Mouse (Mus musculus): Measurements from ENCODE around the gene Gm5141. TPM values are rescaled to one million over a fixed set of nuclear protein-coding genes. Genes with fewer than 3 reads are reported as not detected.
"Not testable (repeated sequence)": the region's sequence is repeated elsewhere in the genome, so short reads cannot be mapped to it uniquely, and the experiment has no call there.

The Gm5141 gene
- total RNA-seq (2021), result under 1 TPM; 0.43 to 0.47 TPM
- long read RNA-seq, experiment 1, result 0 reads
- long read RNA-seq, experiment 2, result 0 reads

DNA sequence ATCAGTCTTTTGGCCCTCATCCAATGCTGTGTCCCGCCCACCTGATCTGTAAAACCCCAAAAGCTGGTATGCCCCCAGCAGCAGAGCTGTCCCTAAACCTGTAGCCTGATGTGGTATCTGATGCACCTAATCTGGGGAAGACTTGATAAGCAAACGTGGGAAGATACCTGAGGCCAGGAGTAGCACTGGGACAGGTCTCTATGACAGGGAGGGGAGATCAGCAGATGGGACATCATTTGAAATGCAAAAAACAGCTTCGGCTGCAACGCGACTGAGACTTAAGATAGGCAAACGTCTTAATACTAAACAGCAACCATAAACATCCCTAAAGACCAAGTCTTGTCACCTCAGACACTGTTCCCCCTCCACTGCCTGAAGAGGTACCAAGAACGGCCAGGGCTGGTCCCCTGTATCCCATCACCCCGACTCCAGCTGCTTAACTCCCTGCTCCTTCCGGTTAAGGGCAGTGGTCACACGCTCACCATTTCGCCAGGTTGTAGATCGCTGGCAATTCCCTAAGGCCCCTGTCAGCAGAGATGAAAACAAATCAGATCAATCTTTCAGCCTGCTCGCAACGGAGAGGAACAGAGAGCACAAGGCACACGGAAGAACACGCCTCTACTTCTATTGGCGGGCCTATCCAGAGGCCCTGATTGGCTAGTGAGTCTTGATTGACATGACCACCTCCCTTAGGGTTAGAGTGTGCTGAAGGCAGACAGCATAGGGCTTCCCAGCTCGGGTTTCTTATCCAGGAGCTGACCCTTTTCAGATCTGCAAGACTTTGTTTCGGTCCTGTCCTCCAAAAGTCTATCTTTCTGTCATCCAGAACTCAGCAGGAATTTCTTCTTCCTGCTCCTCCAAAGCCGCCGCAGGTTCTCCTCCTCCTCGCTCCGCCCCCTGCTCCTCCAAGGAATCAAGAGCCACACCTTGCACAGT is at the start of gene Gm5141:
TSS of gene Gm5141 (minus strand) at position 610 of the 936 bp plus-strand sequence.
- peak; percentile 6 to 20 for DNase-seq
- intact Hi-C loops (cut with DNase I), result not testable (repeated sequence)

DNA sequence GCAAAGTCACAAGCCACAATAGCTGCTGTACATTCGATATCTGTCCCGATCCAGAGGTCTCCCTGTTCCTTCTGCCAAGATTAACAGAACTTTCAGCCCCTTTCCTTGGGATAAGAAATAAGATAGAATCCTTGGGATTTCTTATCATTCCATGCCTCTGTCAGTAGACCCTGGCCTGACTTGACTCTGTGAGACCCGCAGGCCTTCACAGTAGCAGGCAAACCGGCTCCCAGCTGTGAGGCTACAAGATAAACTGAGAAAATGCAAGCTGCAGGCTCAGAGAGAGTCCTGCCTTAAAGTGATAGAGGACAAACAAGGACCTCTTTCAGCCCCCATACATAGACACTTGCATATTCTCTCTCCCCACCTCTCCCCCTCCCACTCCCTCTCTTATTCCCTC is 47.7 kb upstream of the Gm5141 start:
- no peak for DNase-seq
- intact Hi-C loops (cut with DNase I), result no loop called here

DNA sequence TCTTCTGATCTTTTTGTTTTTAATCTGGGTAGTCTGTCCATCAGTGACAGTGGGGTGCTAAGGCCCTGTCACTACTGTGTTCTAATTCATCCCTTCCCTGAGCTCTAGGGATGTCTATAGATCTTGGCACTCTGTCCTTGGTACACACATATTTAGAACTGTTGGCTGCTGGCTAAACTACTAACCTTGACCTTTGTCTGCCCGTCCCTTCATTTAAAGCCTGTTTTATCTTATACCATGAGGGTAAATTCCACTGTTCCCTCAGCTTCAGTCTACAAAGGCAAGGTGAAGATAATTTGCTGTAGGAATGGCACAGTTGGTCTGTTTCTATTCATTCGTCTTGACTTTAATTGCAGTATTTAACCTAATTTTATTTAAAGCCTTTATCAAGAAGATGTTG is 46.6 kb upstream of the Gm5141 start:
- intact Hi-C loops (cut with DNase I), result no loop called here
- no peak for DNase-seq

DNA sequence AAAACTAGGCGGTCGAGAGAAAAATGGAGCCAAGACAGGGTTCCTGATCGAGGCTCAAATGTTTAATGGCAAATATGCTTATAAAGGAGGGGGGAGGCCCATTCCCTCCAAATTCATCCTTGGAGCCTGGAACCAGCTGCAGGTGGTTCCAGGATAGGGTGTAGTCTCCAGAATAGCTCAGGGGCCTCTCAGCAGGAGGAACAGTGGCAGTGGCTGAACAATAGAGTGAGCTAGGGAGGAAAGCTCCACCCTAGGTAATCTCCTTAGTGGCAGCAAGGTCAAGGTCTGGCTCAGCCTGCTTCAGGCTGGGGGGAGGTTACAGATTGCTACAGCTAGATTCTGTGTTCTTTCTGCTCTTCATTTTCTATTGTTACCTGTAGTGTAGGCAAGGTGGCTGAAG is 30.1 kb upstream of the Gm5141 start:
- intact Hi-C loops (cut with DNase I); DNase-seq: not testable (repeated sequence)

DNA sequence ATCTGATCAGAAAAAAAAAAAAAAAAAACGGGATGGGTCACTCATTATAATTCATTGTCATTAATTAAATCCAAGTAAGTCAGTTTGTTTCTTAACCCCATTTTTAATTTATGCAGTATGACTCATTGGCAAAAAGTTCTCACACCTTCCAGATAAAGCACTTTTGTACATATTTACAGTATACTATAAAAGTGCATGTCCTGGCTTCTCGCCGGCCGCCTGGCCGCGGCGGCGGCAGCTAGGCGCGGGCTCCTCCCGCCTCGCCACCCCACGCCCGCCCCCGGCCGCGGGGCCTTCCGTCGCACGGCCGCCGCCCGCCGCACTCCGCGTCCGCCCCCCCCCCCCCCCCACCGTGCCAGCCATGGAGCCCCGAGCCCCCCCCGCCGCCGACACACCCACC is 27.1 kb upstream of the Gm5141 start:
- no peak for DNase-seq
- intact Hi-C loops (cut with DNase I), result no loop called here

DNA sequence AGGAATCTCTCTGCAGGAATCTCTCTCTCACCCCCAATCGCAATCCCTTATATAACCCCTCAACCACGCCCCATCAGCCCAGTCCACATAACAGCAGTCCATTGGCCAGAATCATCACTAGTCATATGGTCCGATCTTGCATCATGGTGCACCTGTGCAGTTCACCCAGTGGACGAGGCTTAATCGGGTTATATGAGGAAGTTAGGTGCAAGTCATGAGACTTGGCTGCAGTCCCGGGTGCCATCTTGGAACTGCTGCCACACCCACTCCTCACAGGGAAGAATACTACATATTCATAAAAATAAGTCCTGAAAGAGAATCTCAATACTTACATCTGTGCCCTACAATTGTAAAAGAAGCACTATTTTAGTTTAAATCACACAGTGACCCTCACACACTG is 22.4 kb upstream of the Gm5141 start:
- intact Hi-C loops (cut with DNase I); DNase-seq: not testable (repeated sequence)

DNA sequence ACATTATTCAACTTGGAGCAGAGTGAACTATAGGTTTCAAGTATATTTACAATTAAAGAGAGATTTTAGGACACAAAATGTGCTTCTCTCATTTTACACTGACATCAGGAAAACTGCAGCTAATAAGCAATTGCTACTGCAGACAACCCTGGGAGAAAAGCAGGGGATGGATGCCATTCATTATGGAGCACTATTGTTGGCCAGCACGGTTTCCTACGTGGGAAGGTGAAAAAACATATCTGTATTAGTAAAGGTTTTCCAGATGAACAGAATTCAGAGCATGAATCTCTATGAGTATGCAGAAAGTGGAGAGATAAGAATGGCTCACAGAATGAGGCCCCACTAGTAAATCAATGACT is 506 bp upstream of the Gm5141 start:
- DNase-seq; intact Hi-C loops (cut with DNase I): not testable (repeated sequence)

DNA sequence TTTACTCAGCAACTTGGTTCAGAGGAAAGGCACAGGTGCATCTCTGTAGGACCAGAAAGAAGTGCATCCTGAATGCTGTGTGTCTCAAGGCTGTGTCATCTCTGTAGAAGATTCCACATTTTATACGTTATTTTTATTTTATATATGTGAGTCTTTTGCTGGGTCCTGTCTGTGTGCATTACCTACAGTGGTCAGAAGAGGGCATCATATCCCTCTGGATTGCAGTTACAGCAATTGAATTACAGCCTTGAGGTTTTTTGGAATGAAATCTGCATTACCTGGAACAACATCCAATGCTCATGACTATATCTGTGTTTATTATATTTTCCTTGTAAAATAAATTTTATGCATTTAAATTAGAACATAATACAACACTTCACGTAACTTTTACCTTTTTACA is 21.8 kb downstream of the Gm5141 start:
- intact Hi-C loops (cut with DNase I); DNase-seq: not testable (repeated sequence)

DNA sequence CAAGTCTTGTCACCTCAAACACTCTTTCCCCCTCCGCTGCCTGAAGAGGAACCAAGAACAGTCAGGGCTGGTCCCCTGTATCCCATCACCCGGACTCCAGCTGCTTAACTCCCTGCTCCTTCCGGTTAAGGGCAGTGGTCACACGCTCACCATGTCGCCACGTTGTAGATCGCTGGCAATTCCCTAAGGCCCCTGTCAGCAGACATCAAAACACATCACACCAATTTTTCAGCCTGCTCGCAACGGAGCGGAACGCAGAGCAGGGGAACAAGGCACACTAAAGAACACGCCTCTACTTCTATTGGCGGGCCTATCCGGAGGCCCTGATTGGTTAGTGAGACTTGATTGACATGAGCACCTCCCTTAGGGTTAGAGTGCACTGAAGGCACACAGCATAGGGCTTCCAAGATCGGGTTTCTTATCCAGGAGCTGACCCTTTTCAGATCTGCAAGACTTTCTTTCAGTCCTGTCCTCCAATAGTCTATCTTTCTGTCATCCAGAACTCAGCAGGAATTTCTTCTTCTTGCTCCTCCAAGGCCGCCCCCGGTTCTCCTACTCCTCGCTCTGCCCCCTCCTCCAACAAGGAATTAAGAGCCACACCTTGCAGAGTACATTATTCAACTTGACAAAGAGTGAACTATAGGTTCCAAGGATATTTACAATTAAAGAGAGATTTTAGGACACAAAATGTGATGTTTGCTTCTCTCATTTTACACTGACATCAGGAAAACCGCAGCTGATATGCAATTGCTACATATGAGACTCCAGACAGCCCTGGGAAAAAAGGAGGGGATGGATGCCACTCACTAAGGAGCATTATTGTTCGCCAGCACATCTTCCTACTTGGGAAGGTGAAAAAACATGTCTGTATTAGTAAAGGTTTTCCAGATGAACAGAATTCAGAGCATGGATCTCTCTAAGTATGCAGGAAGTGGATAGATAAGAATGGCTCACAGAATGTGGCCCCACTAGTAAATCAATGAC is 24.9 kb downstream of the Gm5141 start, which contains the start of gene Platr25:
TSS of gene Platr25 (minus strand) at position 278 of the 984 bp plus-strand sequence.
- DNase-seq, result peak; percentile 9 to 37
- intact Hi-C loops (cut with DNase I), result not testable (repeated sequence)

DNA sequence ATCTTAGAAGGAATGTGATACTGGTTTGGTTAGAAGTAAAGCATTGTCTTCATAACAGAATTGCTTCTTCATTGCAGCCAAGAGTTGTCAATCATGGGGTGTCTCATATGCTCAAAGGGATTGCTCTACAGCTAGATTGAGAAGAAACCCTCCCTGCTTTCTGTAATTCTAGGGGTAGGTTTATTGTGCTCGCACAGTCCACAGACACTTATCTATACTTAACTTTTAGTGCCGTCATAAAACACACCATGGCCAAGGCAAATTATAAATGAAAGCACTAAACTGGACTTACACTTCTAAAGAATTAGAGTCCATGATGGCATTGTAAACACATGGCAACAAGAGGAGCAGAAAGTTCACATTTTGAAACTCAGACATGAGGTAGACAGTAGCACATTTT is 52.3 kb downstream of the Gm5141 start:
- intact Hi-C loops (cut with DNase I), result no loop called here
- no peak for DNase-seq

Small RNA genes lying within 50 kb of the gene (microRNA-seq; reads per million reads assigned to microRNA genes)
- 0 reads per million in 2 experiments for gene Gm24588
- gene Mir713, result 0 reads per million in 2 experiments

Other genes with a start within 250 kb of the Gm5141 start
- not detected for gene Zfp935, start 227.3 kb downstream of the Gm5141 start, total RNA-seq (2021)
- 1 to 10 TPM; 1.9 to 2.8 TPM for gene Zfp934, start 214.6 kb downstream of the Gm5141 start, total RNA-seq (2021)
- under 1 TPM; 0.30 to 0.66 TPM for gene 6720489N17Rik, start 161.6 kb downstream of the Gm5141 start, total RNA-seq (2021)
- gene Platr25, start 25.1 kb downstream of the Gm5141 start, total RNA-seq (2021), result 1 to 10 TPM; 1.7 to 1.8 TPM
- gene Fbp2, start 72.6 kb upstream of the Gm5141 start, total RNA-seq (2021), result 10 to 100 TPM; 45.8 to 86.2 TPM
- not detected for gene Fbp1, start 102.5 kb upstream of the Gm5141 start, total RNA-seq (2021)
- gene 2010111I01Rik, start 179.1 kb upstream of the Gm5141 start, total RNA-seq (2021), result 10 to 100 TPM; 62.5 to 70.3 TPM